Mouse (Mus musculus) kidney, adult 2 months (tissue): ENCODE measurements at regions not wholly inside any gene's neighbourhood (a gene's known extent, or its start where the extent isn't known, plus 50 kb on each side); places are given as distances from the start of the nearest gene placed in this dataset.

ENCODE experiments used
- CTCF ChIP-seq: fragments of 200-500 bp; conservative IDR thresholded peaks from 2 replicates; pipeline ENCODE4 v1.5.1; 2011; ENCODE audit warnings: low read depth, mild to moderate bottlenecking, control low read depth, low read length, moderate library complexity, mixed read lengths; ENCODE audit not compliant: insufficient read depth, insufficient read length
- POLR2A ChIP-seq: fragments of 200-500 bp; IDR thresholded peaks from one replicate; pipeline ENCODE4 v1.6.1; 2011; ENCODE audit warnings: low read depth, low read length, control low read depth

DNA sequence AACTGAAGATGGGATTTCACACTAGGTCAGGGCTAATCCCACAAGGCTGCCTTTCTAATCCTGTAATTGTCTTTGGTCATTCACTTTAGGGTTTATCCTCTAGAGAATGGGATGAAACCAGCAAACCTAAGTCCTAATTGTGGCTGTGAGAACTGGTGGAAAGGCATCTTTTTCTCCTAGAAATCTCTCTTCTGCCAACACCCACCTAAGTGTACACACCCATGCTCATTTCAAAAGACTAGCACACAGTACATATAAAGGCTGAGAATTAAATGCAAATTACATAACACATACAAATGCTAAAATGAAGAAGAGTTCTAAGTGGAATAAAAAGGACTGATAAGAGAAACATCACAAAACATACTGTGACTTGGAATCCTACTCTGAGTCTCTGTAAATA is 579.5 kb downstream of the Eepd1 start:
- TF ChIP-seq CTCF (no peak), POLR2A (no peak)
